Mouse (Mus musculus): ENCODE data around the gene Gm49388. TPM values are rescaled to one million over a fixed set of nuclear protein-coding genes. Genes with fewer than 3 reads are reported as not detected.

Gm49388 gene
- total RNA-seq (2021) = 1 to 10 TPM; 4.1 to 4.7 TPM
- long read RNA-seq, experiment 1, partial matches to known transcripts = 0 of 1 reads
- long read RNA-seq, experiment 1, other reads (novel, unspliced or antisense) = 1 of 1 reads
- long read RNA-seq, experiment 2, partial matches to known transcripts = 2 of 4 reads
- long read RNA-seq, experiment 2, other reads (novel, unspliced or antisense) = 2 of 4 reads

DNA sequence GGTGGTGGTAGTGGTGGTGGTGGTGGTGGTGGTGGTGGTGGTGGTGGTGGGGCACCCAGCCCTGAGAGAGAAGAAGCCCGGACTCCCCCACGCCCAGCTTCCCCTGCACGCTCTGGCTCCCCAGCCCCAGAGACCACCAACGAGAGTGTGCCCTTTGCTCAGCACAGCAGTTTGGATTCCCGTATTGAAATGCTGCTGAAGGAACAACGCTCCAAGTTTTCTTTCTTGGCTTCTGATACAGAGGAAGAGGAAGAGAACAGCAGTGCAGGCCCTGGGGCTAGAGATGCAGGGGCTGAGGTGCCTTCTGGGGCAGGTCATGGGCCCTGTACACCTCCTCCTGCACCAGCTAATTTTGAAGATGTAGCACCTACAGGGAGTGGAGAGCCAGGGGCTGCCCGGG, at the start of gene Gm49388:
TSS of gene Gm49388 (plus strand) at position 301 of the 400 bp plus-strand sequence.
- DNase-seq (ENCODE audit: low spot score in 2 of 2) = no peak

DNA sequence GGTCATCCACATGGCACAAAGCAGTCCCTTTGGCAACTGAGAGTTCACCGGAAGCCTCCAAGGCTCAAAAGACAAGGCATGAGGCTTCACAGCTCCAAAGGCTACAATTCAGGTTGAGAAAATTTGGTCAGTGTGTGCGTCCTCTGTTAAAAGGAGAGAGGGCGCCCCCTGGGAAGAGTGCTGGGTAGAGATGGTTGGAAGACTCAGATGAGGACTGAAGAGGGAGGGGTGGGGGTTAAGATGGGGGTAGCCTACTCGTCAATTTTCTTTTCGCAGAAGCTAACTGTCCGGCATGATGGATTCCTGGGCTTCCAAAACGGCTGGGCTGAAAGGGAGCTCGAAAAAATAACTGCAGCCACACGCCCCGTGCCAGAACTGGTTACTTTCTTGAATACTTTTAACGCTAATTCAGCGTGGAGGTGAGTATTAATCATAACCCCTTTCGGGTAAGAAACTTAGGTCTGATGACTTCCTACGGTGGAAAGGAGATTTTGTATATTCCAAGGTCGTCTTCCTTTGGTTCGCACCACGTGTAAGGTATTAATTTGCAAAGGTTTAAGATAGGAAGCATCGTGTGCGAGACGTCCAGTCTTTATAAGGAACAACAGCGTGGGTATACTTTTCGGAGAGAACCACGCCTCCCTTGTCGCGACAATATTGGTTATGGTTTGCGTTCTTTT, 40.9 kb upstream of the Gm49388 start, which contains the start of gene Fbxl19:
TSS of gene Fbxl19 (plus strand) at position 178 of the 680 bp plus-strand sequence.
- peak; percentile 63 to 76 for DNase-seq (ENCODE audit: low spot score in 2 of 2)

- peak; percentile 92 to 98 for DNase-seq (ENCODE audit: low spot score in 2 of 2)
Observed at GRCm38 (mm10) chr7:127745251-127745651, 40.2 kb upstream of the Gm49388 start.

DNA sequence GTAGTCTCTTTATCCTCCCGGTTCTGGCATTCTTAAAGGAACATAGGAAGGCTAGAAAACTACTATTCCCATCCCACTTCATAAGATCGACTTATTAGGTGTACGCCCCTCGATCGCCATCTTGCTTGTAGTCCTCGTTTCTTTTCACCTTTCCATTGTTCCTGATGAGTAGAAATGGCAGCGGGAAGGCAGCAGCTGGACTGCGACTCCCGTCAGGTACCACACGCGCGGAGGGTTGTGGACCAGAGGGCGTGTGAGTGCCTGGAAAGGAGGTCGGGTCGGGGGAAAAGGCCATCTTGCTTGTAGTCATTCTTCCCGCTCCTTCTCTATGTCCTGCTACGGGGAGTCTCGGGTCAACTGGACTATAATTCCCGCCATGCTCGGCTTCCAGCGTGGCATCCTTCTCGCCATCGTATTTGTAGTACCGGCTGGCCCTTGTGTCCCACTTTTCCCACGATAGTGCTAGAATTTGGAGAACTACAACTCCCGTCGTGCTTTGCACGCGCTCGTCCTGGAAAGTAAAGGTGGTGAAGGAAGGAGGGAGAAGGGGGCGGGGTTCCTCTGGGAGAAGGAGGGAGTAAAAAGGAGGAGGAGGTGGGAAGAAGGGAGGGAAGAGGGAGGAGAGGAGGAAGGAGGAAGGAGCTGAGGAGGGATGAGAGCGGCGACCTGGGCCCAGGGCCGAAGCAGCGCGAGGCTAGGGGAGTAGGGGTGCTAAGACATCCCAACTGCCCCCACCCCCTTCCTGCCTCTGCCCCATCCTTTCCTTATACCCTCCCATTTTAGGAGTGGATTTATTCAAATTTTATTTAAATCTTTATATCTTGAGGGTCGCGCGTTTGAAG, 39.5 kb upstream of the Gm49388 start:
- peak; percentile 96 to 99 for DNase-seq (ENCODE audit: low spot score in 2 of 2)

GRCm38 (mm10) chr7:127746494-127747491, 38.6 kb upstream of the Gm49388 start:
- DNase-seq (ENCODE audit: low spot score in 2 of 2) = no peak

GRCm38 (mm10) chr7:127747559-127748234, 37.7 kb upstream of the Gm49388 start:
- DNase-seq (ENCODE audit: low spot score in 2 of 2) = no peak

GRCm38 (mm10) chr7:127748235-127748560, 37.2 kb upstream of the Gm49388 start:
- no peak for DNase-seq (ENCODE audit: low spot score in 2 of 2)

DNA sequence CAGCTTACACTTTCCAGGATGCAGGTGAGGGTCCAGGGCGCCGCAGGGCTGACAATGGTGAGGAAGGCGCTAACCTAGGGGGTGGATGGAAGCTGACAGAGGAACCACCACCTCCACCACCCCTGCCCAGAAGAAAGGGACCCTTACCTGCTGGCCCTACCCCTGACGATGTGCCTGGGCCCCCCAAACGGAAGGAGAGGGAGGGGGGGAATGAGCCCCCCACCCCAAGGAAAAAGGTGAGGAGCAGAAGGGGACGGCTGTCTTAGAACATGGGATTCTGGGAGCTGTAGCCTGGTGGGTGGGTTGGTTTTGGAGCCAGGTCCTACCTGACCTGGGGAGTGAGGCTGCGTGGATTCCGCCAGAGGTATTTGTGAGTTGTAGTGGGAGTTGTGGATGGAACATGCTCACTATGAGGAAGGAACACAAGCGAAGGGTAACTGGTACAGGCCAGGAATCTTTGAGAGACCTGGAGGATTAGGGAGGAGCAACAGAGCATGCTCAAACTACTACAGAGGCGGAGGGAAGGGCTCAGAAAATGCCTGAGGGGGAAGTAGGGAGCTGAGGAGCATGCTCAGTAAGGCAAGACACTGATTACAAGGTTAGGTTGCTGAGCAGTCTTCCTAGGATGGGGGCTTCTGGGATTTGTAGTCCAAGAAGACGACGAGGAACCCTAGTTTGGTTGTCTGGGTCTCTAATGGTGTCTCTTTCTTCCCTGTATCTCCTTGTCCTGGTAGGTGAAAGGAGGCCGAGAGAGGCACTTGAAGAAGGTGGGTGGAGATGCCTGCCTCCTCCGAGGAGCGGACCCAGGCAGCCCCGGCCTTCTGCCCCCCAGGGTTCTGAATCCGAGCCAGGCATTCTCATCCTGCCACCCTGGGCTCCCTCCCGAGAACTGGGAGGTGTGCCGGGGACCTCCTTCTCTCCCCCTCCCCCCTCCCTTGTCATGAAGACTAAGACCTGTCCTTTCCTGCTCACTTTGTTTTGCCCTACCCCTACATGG, 35.0 kb upstream of the Gm49388 start:
- DNase-seq (ENCODE audit: low spot score in 2 of 2) = peak in 1 of 2 experiments; percentile 69

DNA sequence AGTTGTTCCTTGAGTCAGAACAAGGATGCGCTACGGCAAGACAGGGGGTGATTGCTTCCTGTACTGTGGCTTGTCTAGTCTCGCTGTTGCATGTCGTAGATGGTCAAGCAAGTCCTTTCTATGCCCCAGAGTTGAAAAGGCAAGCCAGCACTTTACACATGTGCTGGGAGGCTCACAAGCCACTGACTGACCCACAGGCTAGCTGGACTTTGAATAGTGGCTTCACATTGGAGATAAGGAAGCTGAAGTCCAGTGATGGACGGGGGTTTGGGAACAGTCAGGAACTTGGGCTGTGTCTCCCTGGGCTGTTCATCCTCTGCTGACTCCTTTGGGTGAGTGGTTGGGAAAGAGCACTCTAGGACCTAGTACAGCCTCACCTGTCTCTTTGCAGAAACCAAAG, 33.8 kb upstream of the Gm49388 start:
- DNase-seq (ENCODE audit: low spot score in 2 of 2) = no peak

GRCm38 (mm10) chr7:127752069-127752468, 33.3 kb upstream of the Gm49388 start:
- no peak for DNase-seq (ENCODE audit: low spot score in 2 of 2)

- DNase-seq (ENCODE audit: low spot score in 2 of 2) = no peak
Observed at GRCm38 (mm10) chr7:127753158-127753557, 32.2 kb upstream of the Gm49388 start.

GRCm38 (mm10) chr7:127753741-127754140, 31.7 kb upstream of the Gm49388 start:
- no peak for DNase-seq (ENCODE audit: low spot score in 2 of 2)

GRCm38 (mm10) chr7:127759716-127760115, 25.7 kb upstream of the Gm49388 start:
- DNase-seq (ENCODE audit: low spot score in 2 of 2) = no peak

DNA sequence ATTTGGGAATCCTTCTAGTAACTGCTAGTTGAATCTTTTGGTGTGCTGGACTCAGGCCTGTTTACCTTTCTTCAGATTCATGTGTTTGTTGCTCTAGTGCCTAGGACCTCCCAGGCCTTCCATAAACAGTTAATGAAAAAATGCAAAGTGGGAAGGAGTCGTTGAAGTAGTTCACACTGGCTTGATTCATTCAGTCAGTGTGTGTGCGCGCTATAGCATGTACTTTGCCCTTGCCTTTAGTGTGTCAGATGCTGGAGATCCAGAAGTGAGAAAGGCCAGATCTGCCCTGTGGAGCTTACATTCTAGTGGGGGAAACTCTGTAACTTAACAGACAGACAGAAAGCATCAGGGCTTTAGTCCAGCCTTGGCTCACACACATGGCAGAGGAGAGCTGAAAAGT, 24.9 kb upstream of the Gm49388 start:
- DNase-seq (ENCODE audit: low spot score in 2 of 2) = no peak

- DNase-seq (ENCODE audit: low spot score in 2 of 2) = peak; percentile 50 to 69
Observed at GRCm38 (mm10) chr7:127761026-127761425, 24.4 kb upstream of the Gm49388 start.

DNA sequence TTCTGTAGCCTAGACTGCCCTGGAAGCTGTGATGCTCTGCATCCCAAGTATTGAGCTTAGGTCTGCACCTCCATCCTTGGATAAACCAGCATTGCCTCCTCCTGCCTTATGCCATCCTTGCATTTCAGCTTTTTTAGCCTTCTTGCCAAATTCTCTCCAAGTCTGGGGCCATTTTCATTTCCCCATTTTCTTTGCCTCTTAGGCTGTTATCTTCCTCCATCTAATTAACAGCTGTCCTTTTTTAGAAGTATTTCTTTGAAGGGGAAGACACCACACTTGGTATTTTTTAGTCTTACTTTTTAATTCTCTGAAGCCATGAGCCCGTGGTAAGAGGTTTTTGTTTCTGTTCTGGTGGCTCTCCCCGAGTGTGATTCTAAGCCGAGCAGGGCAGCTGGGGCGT, 21.8 kb upstream of the Gm49388 start:
- DNase-seq (ENCODE audit: low spot score in 2 of 2) = no peak

- DNase-seq (ENCODE audit: low spot score in 2 of 2) = no peak
Observed at GRCm38 (mm10) chr7:127765756-127766155, 19.7 kb upstream of the Gm49388 start.

DNA sequence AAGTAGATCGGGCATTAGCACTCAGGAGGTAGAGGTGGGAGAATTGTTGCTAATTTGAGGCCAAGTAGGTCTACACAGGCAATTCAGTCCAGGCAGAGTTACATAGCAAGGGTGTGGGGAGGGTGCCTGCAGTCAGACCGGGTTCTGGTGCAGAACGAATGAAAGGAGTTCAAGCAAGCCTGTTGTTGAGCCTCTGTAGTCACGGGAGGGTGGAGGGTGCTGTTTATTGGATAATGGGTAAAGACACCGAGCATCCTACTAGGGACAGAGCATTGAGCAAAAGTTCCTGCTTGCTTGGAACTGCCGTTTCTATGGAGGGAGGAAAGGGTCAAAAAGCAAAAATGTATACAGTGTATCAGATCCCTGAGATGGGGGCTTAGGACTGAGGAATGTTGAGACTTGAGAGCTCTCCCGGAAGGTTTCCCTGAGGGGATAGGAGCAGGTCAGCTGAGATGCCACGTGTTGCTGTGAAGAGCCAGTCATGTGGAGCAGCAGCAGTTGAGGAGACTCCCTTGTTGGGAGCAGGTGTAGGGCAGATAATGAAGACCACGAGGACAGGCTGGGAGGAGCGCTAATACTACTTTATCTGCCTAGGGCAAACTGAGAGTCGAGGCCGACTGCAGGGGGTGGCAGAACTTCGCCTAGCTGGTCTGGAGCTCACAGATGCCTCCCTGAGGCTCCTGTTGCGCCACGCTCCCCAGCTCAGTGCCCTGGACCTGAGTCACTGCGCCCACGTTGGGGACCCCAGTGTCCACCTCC, 18.4 kb upstream of the Gm49388 start:
- DNase-seq (ENCODE audit: low spot score in 2 of 2) = no peak

Data from layer of hippocampus, postnatal 14 days (tissue).